Mouse (Mus musculus) adrenal gland, postnatal 25 days (tissue): ENCODE measurements around the gene Tcea2. TPM values are rescaled to one million over a fixed set of nuclear protein-coding genes. Genes with fewer than 3 reads are reported as not detected.
A peak's percentile ranks its signal among the peaks of the same experiment; 100 is the strongest.

Experiments used
- DNase-seq: peaks from one replicate; pipeline ENCODE4 v3.0.0; 2021; ENCODE audit warnings: mixed read lengths
- long read RNA-seq: library from polyadenylated mRNA; stranded (forward); transcript quantifications from one replicate; pipeline ENCODE4 v2.0.0, GENCODE M21; 2021
- total RNA-seq: library from RNA; stranded (reverse); gene quantifications from 2 replicates; pipeline ENCODE4 v1.2.3, GENCODE M21; 2021

The Tcea2 gene
- total RNA-seq, result 11.6 and 14.7 TPM in 2 replicates
- long read RNA-seq, partial matches to known transcripts, result 0 of 3 reads
- long read RNA-seq, other reads (novel, unspliced or antisense), result 3 of 3 reads

DNA sequence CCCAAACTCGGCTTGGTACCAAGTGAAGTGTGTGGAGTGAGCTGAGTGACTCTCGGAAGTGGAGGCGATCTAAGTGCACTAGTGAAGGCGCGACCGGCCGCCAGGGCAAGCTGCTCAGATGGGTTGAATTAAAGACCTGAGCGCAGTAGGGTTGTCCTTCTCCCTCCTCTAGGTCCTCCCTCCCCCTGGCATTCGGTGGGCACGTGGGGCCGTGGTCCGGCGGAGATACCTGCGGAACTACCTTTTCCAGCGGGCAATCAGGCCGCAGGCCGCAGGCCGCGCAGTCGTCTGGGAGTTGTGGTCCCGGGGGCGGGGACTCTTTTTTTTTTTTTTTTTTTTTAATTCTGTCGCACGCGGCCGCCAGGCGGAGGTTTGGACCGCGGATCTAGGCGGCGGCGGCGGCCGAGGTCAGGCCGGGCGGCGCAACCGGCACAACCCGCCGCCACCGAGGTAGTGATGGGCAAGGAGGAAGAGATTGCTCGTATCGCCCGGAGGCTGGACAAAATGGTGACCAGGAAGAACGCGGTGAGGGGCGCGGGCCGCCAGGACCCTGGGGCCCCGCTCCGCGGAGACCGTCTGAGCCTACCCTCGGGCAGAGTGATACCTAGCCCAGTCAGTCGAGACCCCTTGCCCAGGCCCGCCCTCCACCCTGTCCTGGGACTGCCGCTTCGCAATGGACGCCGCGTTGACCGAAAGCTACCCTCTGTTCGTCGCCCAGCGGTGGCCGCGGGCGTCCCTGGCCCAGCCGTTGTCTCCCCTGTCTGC lies at the start of gene Tcea2:
Gene Tcea2, plus strand, starts transcription at position 360 of the 765 bp plus-strand sequence.
- peak; percentile 70 for DNase-seq

- no peak for DNase-seq
These were observed 47.5 kb upstream of the Tcea2 start for GRCm38 (mm10) chr2:181632624-181633023.

DNA sequence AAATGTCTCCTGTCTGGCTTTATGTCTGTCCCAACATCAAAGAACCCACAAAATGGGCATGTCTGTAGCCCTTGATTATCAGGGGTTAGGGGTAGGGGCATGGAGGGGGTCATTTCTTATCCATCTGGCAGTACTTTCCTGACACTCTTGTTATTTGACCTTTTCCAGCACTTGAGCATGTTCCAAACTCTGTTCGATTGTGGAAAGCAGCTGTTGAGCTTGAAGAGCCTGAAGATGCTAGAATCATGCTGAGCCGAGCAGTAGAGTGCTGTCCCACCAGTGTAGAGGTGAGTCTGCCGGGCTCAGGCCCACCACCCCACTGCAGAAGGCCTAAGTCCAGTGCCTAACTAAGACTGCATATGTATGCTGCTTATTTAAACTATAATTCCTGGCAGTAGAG lies 44.2 kb upstream of the Tcea2 start:
- no peak for DNase-seq

DNA sequence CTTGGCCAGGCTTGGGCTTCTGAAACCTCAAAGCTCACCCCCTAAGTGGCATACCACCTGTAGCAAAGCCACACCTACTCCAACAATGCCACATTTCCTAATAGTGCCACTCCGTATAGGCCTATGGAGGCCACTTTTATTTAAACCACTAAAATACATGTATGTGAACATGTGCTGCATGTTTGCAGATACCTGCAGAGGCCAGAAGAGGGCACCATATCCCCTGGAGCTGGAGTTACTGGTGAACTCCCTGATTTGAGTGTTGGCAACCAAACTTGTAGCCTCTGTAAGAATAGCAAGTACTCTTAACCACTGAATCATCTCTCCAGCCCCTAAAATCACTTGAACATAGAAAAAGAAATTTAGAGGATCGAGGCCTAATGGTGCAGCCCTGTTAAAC lies 35.7 kb upstream of the Tcea2 start:
- peak; percentile 44 for DNase-seq

DNA sequence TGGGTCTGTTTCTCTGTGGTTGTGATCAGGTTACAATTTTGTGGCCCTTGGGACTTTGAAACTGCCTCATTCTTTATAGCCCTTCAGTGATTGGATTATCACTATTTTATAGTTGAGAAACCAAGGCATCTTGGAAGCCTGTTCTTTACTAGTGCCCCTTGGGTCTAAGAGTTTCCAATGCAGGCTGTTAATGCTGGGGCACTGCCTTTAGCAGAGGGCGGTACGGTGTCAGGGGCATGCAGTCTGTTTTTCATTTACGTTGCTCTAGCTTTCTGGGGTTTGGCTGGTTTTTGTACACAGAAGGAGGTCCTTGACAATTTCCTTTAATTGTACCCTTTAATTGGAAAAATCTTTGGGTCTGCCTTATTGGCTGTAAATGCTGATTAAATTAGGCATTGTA lies 34.4 kb upstream of the Tcea2 start:
- DNase-seq, result no peak

- DNase-seq, result no peak
These were observed 33.3 kb upstream of the Tcea2 start for GRCm38 (mm10) chr2:181646626-181647472.

DNA sequence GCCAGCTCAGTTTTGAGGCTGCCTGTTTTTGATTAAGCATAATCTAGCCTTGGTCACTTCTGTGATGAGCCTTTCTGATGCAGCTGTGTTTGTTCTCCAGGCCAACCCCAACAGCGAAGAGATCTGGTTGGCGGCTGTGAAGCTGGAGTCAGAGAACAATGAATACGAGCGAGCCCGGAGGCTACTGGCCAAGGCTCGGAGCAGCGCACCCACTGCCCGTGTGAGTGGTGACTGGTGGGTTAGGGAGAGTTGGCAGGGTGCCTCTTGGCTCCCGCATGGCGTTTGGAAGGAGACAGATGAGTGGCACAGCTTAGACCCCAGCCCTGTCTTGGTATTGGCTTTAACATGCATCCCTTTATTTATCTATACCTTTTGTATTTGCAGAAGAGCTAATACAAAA lies 31.2 kb upstream of the Tcea2 start:
- DNase-seq, result peak; percentile 8

- no peak for DNase-seq
These were observed 27.0 kb upstream of the Tcea2 start for GRCm38 (mm10) chr2:181653065-181653464.

DNA sequence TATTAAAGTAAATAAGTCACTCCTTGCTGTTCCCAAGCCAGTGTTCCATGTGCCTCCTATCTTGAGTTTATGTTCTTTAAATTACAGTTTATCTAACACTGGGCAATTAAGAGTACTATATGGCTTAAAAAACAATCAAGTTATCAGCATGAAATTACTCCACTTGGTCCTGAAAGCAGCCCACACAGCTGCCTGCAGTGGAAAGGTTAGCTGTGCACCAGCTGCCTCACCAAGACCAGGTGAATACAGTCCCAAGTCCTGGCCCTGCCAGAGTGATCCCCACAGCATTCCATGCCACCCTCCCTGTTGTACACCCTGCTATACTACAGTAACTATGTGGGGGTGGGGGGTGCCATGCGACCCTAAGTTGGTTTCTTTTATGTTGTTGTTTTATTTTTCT lies 26.6 kb upstream of the Tcea2 start:
- DNase-seq, result no peak

- no peak for DNase-seq
These were observed 23.4 kb upstream of the Tcea2 start, which contains the start of gene Gm29797 for GRCm38 (mm10) chr2:181656734-181657133. Gene Gm29797 (plus strand): TSS chr2:181657034.

DNA sequence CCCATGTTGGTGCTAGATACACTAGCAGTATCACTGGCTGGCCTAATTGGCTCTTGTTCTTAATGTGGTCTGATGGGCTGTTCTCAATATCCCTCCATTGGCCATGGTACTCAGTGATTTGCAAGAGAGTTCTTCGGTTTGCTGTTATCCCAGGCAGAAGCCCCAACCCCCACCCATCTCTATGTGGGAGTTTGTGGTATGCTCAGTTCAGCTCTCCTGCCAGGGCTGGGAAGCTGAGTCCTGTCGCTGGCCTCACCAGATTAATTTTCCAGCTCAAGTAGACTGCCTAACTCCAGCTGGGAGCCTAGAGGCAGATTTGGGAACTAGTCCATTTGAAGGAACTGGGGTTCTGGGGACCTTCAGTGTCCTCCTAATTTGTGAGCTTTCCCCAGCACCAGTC lies 22.7 kb upstream of the Tcea2 start:
- no peak for DNase-seq

DNA sequence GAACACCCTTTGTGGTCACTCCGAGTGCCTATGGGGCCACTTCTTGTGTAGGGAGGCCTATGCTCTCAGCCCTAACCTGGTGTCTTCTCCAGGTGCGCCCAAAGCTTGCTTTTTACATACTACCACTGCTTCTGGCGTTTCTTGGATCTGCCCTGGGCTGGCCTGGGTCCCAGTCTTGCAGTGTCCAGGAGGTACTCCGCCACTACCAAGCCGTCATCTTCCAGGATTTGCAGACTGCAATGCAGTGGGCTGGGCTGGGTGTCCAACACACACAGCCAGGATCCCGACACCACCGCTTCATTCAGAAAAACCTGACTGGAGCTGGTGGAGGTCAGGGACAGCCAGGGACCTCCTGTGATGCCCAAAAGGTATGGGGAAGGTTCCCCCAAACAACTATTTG lies 21.6 kb upstream of the Tcea2 start:
- no peak for DNase-seq

DNA sequence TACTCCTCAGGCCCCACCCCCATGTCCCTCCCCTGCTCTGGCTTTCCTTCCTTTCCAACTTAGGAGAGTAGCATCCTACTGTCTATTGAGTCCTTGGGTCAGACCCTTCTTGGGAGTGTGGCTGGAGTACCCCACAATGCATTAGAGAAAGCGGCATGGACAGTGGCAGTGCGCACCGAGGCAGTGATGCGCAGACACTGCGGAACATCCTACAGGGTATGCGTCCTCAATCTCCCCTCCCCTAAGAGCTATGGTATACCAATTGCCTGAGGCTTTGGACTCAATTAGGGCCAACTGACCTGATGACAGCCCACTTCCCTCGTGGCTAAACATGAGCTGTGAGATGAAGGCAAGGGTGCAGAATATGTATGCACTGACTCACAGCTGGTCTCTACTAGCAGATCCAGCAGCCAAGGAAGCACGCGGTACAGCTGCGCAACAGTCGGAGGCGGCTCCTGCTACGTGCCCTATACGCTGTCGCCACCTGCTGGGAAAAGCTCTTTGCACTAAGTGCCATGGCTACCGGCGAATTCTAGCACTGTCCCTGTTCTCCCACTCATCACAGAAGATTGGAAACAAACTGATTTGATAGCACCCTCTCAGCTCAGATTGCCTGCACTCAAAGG lies 21.1 kb upstream of the Tcea2 start:
- peak; percentile 69 for DNase-seq

GRCm38 (mm10) chr2:181659609-181660055 lies 20.5 kb upstream of the Tcea2 start:
- peak; percentile 80 for DNase-seq

DNA sequence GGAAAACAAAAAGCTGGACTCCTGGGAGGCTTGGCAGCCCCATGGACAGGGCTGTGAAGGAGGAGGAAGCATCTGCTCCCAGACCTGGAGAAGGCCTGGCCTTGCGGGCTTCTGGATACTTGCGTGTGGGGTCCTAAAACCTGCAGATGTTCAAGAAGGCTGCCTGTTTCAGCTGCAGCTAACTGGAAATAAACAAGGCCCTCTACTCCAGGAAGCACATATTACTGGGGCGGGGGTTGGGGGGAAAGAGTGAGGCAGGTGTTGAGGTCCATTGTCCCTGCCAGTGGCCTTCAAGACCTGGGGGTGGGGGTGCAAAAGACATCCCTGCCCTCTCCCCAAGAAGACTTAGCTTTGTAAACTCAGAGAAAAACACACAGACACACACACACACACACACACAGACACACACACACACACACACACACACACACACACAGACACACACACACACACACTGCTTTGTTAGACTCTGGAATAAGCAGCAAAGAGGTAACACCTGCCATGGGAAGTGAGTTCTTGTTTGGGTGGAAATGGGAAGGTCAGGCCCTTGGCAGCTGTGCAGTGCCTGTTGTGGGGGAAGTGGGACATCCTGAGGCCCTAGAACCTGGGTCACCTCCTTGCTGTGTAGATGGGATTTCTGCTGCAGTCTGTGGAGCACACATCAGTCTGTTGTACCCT lies 17.4 kb upstream of the Tcea2 start:
- DNase-seq, result no peak

DNA sequence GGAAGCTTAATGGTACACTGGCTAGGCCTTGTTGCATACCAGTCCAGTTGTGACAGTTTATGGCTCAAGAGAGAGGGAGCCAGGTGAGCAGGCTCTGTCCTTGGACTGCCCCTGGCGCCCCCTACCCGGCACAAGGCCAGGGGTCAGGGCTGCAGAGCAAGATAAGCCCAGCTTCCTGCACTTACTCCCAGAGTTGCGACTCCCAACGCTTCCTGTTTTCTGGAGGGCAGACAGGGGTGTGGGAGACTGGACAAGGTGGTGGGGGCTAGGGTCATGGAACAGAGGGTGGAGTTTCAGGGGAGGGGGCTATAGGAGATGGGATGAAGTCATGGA lies 16.8 kb upstream of the Tcea2 start:
- DNase-seq, result peak; percentile 70

DNA sequence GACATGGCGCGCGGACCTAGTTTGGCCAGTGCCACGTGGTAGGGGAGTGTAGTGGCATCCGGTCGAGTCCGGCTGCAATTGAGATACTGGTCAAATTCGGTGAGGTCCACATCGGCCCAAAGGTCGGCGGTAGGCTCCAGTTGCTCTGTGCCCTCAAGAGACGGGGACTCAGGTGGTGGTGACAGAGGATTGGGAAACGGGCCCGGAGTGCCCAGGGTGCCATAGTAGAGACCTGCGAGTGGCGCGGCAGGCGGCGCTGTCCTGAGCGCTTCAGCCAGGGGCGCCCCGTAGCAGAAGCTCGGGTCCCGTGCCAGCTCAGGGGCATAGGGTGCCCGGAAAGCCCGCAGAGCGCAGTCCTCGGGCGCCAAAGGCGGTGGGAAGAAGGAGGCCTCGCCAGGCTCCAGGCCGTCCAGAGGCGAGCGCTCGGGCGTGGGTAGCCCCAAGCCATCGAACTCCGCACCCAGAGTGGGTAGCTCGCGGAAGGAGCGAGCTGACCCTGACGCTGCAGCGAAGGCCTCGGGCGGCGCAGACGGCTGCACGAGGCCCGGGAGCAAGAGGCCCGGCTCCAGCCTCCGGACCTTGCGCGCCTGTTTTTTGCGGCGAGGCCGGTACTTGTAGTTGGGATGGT lies 9.7 kb upstream of the Tcea2 start:
- DNase-seq, result peak; percentile 22

DNA sequence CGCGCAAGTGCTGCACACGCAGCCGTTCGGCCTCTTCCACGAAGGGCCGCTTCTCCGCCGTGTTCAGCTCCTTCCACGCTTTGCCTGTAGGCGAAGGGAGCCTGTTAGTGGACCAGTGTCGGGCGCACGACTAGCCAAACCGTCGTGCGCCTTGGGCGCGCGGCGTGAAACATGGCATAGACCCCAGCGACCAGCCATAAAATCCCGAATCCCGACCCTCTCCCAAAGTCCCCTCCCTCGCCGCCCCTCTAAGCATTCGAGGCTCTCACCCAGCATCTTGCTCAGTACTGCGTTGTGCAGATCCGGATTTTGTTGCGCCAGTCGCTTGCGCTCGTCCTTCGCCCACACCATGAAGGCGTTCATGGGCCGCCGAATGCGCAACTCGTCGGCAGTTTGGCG lies 9.2 kb upstream of the Tcea2 start:
- DNase-seq, result no peak

DNA sequence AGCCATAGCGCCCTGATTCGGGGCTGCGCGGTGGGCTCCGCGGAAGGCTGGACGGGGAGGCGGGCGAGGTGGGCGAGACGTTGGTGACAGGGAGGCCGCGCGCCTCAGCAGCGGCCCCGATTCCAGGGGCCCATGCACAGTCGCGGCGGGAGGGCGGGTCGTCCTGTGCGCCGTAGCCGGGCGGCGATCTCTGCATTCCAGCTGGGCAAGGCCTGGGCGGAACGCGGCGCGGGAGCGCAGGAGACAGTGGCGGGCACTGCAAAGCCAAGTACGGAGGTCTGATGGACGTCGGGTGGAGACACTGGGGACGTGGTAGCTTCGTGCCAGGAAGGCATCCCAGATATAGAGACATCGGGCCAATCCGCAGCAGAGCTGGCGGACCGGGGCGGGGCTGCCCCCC lies 8.8 kb upstream of the Tcea2 start, which contains the start of gene Sox18:
Gene Sox18, minus strand, starts transcription at position 315 of the 400 bp plus-strand sequence.
- DNase-seq, result peak; percentile 65

DNA sequence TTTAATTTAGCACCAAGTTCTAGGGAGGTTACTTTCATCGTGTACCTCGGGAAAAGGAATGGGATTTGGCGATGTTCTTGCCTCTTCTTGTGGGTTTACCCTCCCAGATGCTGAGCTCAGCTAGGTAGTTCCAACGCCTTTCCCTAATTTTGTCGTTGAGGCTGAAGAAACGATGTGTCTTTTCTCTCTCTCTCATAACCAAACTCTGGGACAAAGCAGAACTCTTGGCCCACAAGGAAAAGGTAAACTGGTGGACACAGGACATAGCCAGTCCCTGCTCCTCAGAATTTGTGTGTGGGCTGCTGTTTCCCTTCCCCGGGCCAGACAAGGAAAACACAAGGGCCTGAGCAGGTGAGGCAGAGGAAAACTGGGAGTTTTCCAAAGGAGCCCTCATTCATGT lies 8.1 kb upstream of the Tcea2 start:
- DNase-seq, result no peak

GRCm38 (mm10) chr2:181673501-181673900 lies 6.6 kb upstream of the Tcea2 start:
- DNase-seq, result peak; percentile 26

GRCm38 (mm10) chr2:181674934-181675333 lies 5.2 kb upstream of the Tcea2 start:
- DNase-seq, result no peak
